Mouse (Mus musculus) forebrain, embryonic 14.5 days (tissue): ENCODE results near the gene Foxf1. TPM values are rescaled to one million over a fixed set of nuclear protein-coding genes. Genes with fewer than 3 reads are reported as not detected.

Experiments
- ATAC-seq: fragments of 200-750 bp; cut with Nextera tagmentation; 2 replicates; pipeline ENCODE4 v1.8.0; 2017; ENCODE audit warnings: mild to moderate bottlenecking, moderate library complexity
- DNase-seq: peaks from one replicate; pipeline ENCODE4 v3.0.0-alpha.2; 2015; ENCODE audit warnings: low spot score
- H3K27ac ChIP-seq: fragments of 300-500 bp; sonication (generic); 2 replicates; pipeline ENCODE4 v1.5.1; 2014; ENCODE audit warnings: low read depth, mild to moderate bottlenecking, control low read depth, low read length, moderate library complexity
- H3K27me3 ChIP-seq: fragments of 300-500 bp; sonication (generic); replicated peaks from 2 replicates; pipeline ENCODE4 v1.6.1; 2014; ENCODE audit warnings: low read length, control low read depth, mixed read lengths; ENCODE audit not compliant: control insufficient read depth, insufficient read depth
- H3K36me3 ChIP-seq: fragments of 300-500 bp; sonication (generic); 2 replicates; pipeline ENCODE4 v1.6.1; 2014; ENCODE audit warnings: low read length, control low read depth; ENCODE audit not compliant: control insufficient read depth, insufficient read depth
- H3K4me1 ChIP-seq: fragments of 300-500 bp; sonication (generic); 2 replicates; pipeline ENCODE4 v1.6.1; 2014; ENCODE audit warnings: antibody characterized with exemption, low read length, control low read depth; ENCODE audit not compliant: control insufficient read depth, insufficient read depth
- H3K4me2 ChIP-seq: fragments of 300-500 bp; sonication (generic); 2 replicates; pipeline ENCODE4 v1.6.1; 2014; ENCODE audit warnings: mild to moderate bottlenecking, control low read depth, low read length
- H3K4me3 ChIP-seq: fragments of 300-500 bp; sonication (generic); 2 replicates; pipeline ENCODE4 v1.5.1; 2014; ENCODE audit warnings: low read depth, low read length, control low read depth
- H3K9ac ChIP-seq: fragments of 300-500 bp; sonication (generic); 2 replicates; pipeline ENCODE4 v1.6.1; 2014; ENCODE audit warnings: mild to moderate bottlenecking, low read length, control low read depth, moderate library complexity
- H3K9me3 ChIP-seq: fragments of 300-500 bp; sonication (generic); replicated peaks from 2 replicates; pipeline ENCODE4 v1.6.1; 2016; ENCODE audit warnings: low read length, control low read depth, mixed read lengths; ENCODE audit not compliant: control insufficient read depth
- WGBS: fragments of 180-500 bp; shearing (Covaris S2); extraction: QIAGEN DNeasy Blood & Tissue Kit; methylation state at CpG from one replicate; pipeline ENCODE4 v1.1.7; 2014; 5-methylcytosine and 5-hydroxymethylcytosine counted together
- polyA plus RNA-seq: library from polyadenylated mRNA; unstranded; fragments of >200 nt; fragmentation: Nextera tagmentation; extraction: Ambion mirVana; gene quantifications from 2 replicates; pipeline ENCODE4 v1.2.1, GENCODE M21; 2014

Gene Foxf1
- polyA plus RNA-seq, result 0.52 and 0.69 TPM in 2 replicates

DNA sequence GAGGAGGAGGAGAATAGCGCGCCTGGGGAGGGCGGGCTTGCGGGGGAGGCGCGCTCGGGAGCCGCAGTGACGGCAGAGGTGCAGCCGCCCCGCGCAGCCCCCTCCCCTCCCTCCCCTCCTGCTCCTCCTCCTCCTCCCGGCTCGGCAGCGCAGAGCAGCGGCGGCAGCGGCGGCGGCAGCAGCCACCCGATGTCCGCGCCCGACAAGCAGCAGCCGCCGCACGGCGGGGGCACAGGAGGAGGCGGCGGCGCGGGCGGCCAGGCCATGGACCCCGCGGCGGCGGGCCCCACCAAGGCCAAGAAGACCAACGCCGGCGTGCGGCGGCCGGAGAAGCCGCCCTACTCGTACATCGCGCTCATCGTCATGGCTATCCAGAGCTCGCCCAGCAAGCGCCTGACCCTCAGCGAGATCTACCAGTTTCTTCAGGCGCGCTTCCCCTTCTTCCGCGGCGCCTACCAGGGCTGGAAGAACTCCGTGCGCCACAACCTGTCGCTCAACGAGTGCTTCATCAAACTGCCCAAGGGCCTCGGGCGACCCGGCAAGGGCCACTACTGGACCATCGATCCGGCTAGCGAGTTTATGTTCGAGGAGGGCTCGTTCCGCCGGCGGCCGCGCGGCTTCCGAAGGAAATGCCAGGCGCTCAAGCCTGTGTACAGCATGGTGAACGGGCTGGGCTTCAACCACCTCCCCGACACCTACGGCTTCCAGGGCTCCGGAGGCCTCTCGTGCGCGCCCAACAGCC lies at the start of gene Foxf1:
Gene Foxf1, plus strand, starts transcription at position 177 of the 742 bp plus-strand sequence.
- H3K27me3 ChIP-seq, result peaks cover 99% of the 10 kb centered on the region
- H3K27ac ChIP-seq, result no peak within 1 kb of the TSS
- peaks cover 6% of the 10 kb centered on the region for H3K4me1 ChIP-seq
- H3K9ac ChIP-seq, result 0 out of 2 replicates have a peak within 1 kb of the TSS, but pooled peaks have one; percentile 13
- WGBS, result under 1% methylated on average over 51 of the region's 83 CpGs
- peak within 1 kb of the TSS; percentile 32 for H3K4me3 ChIP-seq
- no peak for DNase-seq
- no peak for ATAC-seq
- H3K4me2 ChIP-seq, result peak within 1 kb of the TSS; percentile 61
- no peaks in the 10 kb centered on the region for H3K36me3 ChIP-seq
- H3K9me3 ChIP-seq, result no peaks in the 10 kb centered on the region

DNA sequence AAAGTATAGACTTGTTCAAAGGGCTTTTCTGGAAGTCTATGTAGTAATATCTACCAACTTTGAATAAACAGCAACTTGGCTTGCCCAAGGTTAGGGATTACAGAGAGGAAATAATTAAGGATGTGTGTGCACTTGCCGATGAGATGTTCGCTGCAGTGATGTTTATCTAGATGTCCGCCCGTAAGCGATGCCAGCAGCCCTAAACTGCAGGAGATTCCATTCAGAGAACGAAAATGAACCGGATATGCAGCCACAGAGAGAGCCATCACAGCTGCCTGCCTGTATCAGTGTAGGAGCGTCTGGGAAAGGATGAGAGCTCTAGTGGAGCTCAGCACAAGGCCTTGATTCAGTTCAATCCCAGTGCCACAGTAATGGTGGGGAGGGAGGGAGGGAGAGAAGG lies 48.6 kb upstream of the Foxf1 start:
- no peaks in the 10 kb centered on the region for H3K36me3 ChIP-seq
- no peaks in the 10 kb centered on the region for H3K9me3 ChIP-seq
- WGBS, result 83% methylated on average over 8 of the region's 8 CpGs
- no peak overlapping the region for H3K4me3 ChIP-seq
- no peaks in the 10 kb centered on the region for H3K4me1 ChIP-seq
- H3K9ac ChIP-seq, result no peak overlapping the region
- H3K4me2 ChIP-seq, result no peak overlapping the region
- DNase-seq (no peak), ATAC-seq (no peak)
- no peaks in the 10 kb centered on the region for H3K27me3 ChIP-seq
- H3K27ac ChIP-seq, result no peak overlapping the region

DNA sequence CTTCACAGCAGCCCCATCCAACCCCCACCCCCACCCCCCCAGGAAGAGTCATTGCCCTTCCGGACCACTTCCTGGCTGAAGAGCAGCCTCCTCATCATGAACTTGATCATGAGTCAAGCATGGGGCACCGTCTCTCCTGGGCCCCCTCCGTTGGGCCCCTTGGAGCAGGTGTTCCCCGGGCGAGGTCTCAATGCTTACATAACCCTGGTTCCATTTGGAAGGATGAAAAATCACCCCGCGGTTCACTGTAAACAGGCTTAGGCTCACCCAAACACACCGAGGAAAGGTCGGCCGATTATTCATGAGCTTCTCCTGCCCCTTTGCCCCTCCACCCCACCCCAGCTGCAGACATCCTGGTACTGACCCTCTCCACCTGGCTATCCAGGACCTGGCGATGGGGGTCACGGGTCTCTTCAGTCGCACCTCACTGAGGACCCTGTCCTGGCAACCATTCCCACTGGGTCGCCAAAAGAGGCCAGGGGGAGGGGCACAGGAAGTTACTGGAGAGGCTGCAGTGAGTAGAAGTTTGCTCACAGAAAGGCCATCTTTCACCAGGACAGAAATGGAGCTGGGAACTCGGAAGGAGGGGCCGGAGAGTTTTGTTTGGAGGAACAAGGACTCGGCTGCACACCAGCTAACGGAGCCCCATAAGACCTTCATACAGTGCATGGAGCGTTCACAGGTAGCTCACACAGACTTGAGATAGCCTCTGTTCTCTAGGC lies 40.3 kb upstream of the Foxf1 start:
- Histone ChIP-seq H3K9ac (no peak overlapping the region), H3K27ac (no peak overlapping the region), H3K9me3 (no peaks in the 10 kb centered on the region), H3K36me3 (no peaks in the 10 kb centered on the region), H3K4me2 (no peak overlapping the region), H3K27me3 (no peaks in the 10 kb centered on the region), H3K4me3 (no peak overlapping the region), H3K4me1 (no peaks in the 10 kb centered on the region)
- DNase-seq, result no peak
- no peak for ATAC-seq
- WGBS, result 75% methylated on average over 19 of the region's 19 CpGs

DNA sequence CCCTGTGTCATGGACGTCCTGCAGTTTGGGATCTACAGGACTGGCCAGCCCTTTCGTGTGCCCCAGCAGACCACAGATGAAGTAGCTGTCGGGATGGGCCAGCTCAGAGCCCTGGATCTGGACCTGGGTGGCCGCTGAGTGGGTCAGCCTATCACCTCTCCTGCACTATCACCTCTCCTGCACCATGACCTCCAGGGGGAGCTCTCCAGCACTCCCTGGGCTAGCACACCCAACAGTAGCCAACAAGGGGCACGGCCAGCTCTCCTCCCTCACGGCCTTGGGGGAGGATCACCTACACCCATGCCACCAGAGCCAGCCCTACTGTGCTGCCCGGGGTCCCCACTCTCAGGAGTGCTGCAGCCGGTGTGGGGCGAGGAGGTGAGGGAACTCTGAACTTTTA lies 36.7 kb upstream of the Foxf1 start:
- H3K27ac ChIP-seq, result no peak overlapping the region
- DNase-seq (no peak), ATAC-seq (no peak)
- no peak overlapping the region for H3K4me3 ChIP-seq
- H3K4me1 ChIP-seq, result no peaks in the 10 kb centered on the region
- no peak overlapping the region for H3K4me2 ChIP-seq
- H3K36me3 ChIP-seq, result no peaks in the 10 kb centered on the region
- no peak overlapping the region for H3K9ac ChIP-seq
- 70% methylated on average over 9 of the region's 9 CpGs for WGBS
- no peaks in the 10 kb centered on the region for H3K27me3 ChIP-seq
- no peaks in the 10 kb centered on the region for H3K9me3 ChIP-seq

DNA sequence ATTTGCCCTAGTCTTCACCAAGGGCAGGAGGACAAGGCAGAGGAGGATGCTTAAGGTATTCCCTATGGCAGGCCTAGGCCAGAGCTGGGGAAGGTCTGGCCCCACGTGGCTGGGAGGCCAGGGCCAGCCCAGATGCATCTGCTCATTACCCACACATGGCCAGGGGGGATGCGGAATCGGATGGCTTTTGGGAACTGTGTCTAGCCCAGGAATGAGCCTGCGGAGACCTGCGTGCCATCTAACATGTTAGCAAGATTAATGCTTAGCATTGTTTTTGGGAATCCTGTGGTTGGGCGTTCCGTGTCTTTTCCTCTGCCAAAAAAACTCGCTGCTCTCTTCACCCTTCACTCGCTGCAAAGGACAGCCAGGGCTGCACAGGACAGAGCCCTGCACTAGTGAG lies 26.1 kb upstream of the Foxf1 start:
- Histone ChIP-seq H3K36me3 (no peaks in the 10 kb centered on the region), H3K27ac (no peak overlapping the region)
- 71% methylated on average over 9 of the region's 9 CpGs for WGBS

DNA sequence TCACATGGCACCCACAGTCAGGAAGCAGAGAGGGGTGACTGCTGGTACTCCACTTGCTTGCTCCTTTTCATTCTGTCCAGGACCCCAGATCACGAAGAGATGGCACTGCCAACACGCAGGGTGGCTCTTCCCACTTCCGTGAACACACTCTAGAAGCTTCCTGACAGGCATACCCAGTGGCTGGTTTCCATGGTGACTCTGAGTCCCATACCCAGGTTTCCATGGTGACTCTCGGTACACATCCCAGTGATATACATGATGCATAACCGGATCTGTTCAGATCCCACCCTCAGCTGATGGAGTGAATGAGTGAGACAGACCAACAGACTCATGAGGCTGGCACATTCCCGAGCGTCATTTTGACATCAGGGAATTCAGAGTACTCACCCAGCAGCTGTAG lies 25.1 kb upstream of the Foxf1 start:
- 70% methylated on average over 7 of the region's 7 CpGs for WGBS
- no peak overlapping the region for H3K9ac ChIP-seq
- 0 out of 2 replicates have a peak, but pooled peaks cover 3% of the 10 kb centered on the region for H3K27me3 ChIP-seq
- DNase-seq (peak; percentile 77), ATAC-seq (peak; percentile 60; the same call in 1 of the 2 replicates)
- H3K4me3 ChIP-seq, result no peak overlapping the region
- H3K27ac ChIP-seq, result no peak overlapping the region
- H3K4me2 ChIP-seq, result no peak overlapping the region
- no peaks in the 10 kb centered on the region for H3K4me1 ChIP-seq
- H3K9me3 ChIP-seq, result no peaks in the 10 kb centered on the region
- no peaks in the 10 kb centered on the region for H3K36me3 ChIP-seq

More for the DNA sequence above, 26.1 kb upstream of the Foxf1 start:
- Histone ChIP-seq H3K9me3 (no peaks in the 10 kb centered on the region), H3K4me3 (no peak overlapping the region), H3K4me2 (no peak overlapping the region), H3K27me3 (0 out of 2 replicates have a peak, but pooled peaks cover 3% of the 10 kb centered on the region), H3K4me1 (no peaks in the 10 kb centered on the region), H3K9ac (no peak overlapping the region)
- no peak for ATAC-seq
- no peak for DNase-seq

DNA sequence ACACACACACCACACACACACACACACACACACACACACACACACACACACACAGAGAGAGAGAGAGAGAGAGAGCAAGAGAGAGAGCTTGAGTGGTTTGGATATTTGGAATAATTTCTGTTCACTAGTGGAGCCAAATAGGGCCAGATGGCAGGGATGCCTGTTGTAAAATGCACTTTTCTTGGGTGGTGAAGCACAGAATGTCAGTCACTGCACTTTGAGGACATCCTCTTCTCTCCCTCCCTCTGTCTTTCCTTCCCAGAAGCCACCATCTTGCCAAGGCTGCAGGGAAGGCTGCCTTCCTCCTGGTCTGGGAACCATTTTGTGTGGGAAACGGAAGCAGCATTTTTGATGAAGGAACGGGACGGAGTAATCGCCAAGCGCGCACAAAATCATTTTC lies 21.7 kb upstream of the Foxf1 start:
- ATAC-seq (no peak), DNase-seq (peak; percentile 64)
- Histone ChIP-seq H3K27ac (peak overlapping the region; percentile 55; the same call in 1 of the 2 replicates), H3K4me2 (no peak overlapping the region), H3K4me1 (no peaks in the 10 kb centered on the region), H3K36me3 (no peaks in the 10 kb centered on the region), H3K27me3 (0 out of 2 replicates have a peak, but pooled peaks cover 3% of the 10 kb centered on the region), H3K4me3 (no peak overlapping the region), H3K9me3 (no peaks in the 10 kb centered on the region), H3K9ac (no peak overlapping the region)
- WGBS, result 87% methylated on average over 6 of the region's 6 CpGs

DNA sequence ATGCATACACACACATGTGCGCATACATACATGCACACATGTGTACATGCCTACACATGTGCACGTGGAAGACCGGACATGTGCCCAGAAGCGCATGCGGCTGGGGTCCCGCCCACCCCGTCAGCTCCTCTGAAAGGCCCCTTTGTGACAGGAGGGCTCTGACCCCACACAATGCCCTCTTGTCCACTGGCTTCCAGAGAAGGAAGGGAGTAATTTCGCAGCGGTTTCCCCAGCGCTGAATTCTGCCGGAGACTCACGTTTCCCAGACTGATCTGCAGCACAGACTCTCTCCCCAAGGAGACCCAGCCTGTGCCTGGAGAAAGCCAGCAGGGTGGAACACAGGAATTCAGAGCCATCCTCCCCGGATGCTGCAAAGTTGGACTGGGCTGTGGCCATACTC lies 20.5 kb upstream of the Foxf1 start:
- DNase-seq, result no peak
- H3K4me2 ChIP-seq, result no peak overlapping the region
- H3K9ac ChIP-seq, result no peak overlapping the region

DNA sequence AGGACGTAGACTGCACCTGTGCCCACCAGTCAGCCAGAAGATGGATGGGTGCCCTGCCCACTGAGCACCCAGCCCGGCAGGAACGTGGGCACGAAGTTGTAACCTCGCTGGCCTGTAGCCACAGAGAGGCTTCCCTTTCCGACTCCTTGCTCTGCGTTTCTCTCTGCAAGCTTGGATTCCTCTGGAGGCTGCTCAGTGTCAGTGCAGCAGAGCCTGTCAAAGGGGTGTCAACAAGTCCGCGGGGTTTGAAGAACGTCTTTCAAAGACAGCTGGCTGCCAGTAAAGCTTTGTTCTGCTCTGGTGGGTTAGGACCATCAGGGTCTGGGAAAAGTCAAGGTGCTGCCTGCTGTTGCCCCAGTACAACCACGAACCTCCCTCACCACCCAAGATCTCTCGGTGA lies 12.7 kb upstream of the Foxf1 start:
- peaks cover 77% of the 10 kb centered on the region for H3K27me3 ChIP-seq
- DNase-seq (no peak), ATAC-seq (no peak)
- no peak overlapping the region for H3K4me2 ChIP-seq
- no peaks in the 10 kb centered on the region for H3K9me3 ChIP-seq
- no peaks in the 10 kb centered on the region for H3K36me3 ChIP-seq
- H3K9ac ChIP-seq, result no peak overlapping the region
- WGBS, result under 1% methylated on average over 12 of the region's 12 CpGs
- H3K4me1 ChIP-seq, result no peaks in the 10 kb centered on the region
- H3K4me3 ChIP-seq, result no peak overlapping the region
- H3K27ac ChIP-seq, result no peak overlapping the region

More for the DNA sequence above, 20.5 kb upstream of the Foxf1 start:
- Histone ChIP-seq H3K9me3 (no peaks in the 10 kb centered on the region), H3K4me3 (no peak overlapping the region), H3K4me1 (no peaks in the 10 kb centered on the region), H3K36me3 (no peaks in the 10 kb centered on the region), H3K27me3 (0 out of 2 replicates have a peak, but pooled peaks cover 10% of the 10 kb centered on the region), H3K27ac (no peak overlapping the region)
- no peak for ATAC-seq
- 20% methylated on average over 13 of the region's 13 CpGs for WGBS
